Mouse (Mus musculus) MEL (cell line): Measurements from ENCODE around the gene Ppp1r14b.

ENCODE experiments used
- CHD2 ChIP-seq: IDR thresholded peaks from 2 replicates; pipeline ENCODE4 v1.6.1; 2011; ENCODE audit warnings: low read length, improper control_type of control experiment
- CTCF ChIP-seq, 3 experiments: IDR thresholded peaks in 2 of 3; conservative IDR thresholded peaks in 1 of 3; 2 replicates each; pipeline ENCODE4 v1.5.1; 2011 to 2012; ENCODE audit warnings: low read length in 3 of 3, low read depth in 2 of 3, mild to moderate bottlenecking in 2 of 3, improper control_type of control experiment in 1 of 3, inconsistent platforms in 1 of 3, mixed read lengths in 1 of 3, moderate library complexity in 1 of 3; ENCODE audit not compliant: control insufficient read depth in 1 of 3, insufficient read depth in 1 of 3, poor library complexity in 1 of 3, severe bottlenecking in 1 of 3
- EP300 ChIP-seq, 2 experiments: IDR thresholded peaks; 2 replicates each; pipeline ENCODE4 v1.6.1; 2011; ENCODE audit warnings: improper control_type of control experiment in 2 of 2, low read length in 2 of 2, low read depth in 1 of 2, mild to moderate bottlenecking in 1 of 2
- GATA1 ChIP-seq: IDR thresholded peaks from 2 replicates; pipeline ENCODE4 v1.6.1; 2011; ENCODE audit warnings: low read depth, low read length, improper control_type of control experiment
- MYC ChIP-seq: IDR thresholded peaks from 2 replicates; pipeline ENCODE4 v1.6.1; 2011; ENCODE audit warnings: low read depth, mild to moderate bottlenecking, low read length, improper control_type of control experiment, moderate library complexity
- NRF1 ChIP-seq: IDR thresholded peaks from 2 replicates; pipeline ENCODE4 v1.6.1; 2014; ENCODE audit warnings: low read depth, mild to moderate bottlenecking, inconsistent platforms, low read length, improper control_type of control experiment, moderate library complexity; ENCODE audit not compliant: poor library complexity, insufficient read depth, severe bottlenecking
- POLR2A ChIP-seq, 2 experiments: IDR thresholded peaks; 2 replicates each; pipeline ENCODE4 v1.6.1; 2011 to 2012; ENCODE audit warnings: low read length in 2 of 2, mild to moderate bottlenecking in 2 of 2, control low read depth in 1 of 2, improper control_type of control experiment in 1 of 2, low read depth in 1 of 2, moderate library complexity in 1 of 2; ENCODE audit not compliant: control insufficient read depth in 1 of 2, insufficient read depth in 1 of 2, poor library complexity in 1 of 2
- UBTF ChIP-seq: IDR thresholded peaks from 2 replicates; pipeline ENCODE4 v1.6.1; 2012; ENCODE audit warnings: low read depth, mild to moderate bottlenecking, inconsistent platforms, low read length, improper control_type of control experiment, moderate library complexity, borderline replicate concordance; ENCODE audit not compliant: insufficient read depth

DNA sequence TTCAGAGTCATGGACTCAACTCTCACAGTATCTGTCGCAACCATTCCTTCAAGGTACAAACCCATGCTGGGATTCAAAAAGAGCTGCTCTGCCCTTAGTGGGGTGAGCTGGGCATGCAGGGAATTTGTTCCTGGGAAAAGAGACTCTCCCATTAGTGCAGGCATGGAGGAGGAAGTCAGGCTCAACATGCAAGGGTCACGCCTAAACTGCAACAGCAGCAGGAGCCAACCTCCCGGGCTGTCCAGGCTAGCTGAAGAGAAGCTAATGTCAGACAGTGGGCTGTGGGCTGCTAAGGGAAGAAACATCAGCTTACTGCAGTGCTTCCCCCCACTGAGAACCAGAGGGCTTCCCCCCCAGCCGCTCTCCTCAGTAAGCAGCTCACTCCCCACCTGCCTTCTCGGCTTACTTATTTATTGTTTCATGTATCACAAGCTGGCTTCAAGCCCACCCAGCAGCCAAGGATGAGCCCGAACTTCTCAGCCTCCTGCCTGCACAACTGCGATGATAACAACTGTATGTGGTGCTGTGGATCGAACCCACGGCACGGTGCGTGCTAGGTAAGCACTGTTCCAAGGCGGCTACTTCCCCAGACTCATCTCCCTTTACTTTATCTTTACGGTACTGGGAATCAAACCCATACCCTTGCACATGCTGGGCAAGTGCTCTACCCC is 2.4 kb upstream of the Ppp1r14b start:
- TF ChIP-seq EP300 (IDR thresholded peaks at IDR 0.05; ENCODE audit: low read depth in 1 of 2, low read length in 2 of 2) (no peak), NRF1 (no peak), MYC (no peak), UBTF (no peak), CTCF (IDR thresholded peaks at IDR 0.05 in 2 of 3, conservative IDR thresholded peaks at IDR 0.05 in 1 of 3; ENCODE audit: control insufficient read depth in 1 of 3, insufficient read depth in 1 of 3, low read depth in 2 of 3, low read length in 3 of 3, poor library complexity in 1 of 3, severe bottlenecking in 1 of 3) (no peak), POLR2A (IDR thresholded peaks at IDR 0.05; ENCODE audit: control insufficient read depth in 1 of 2, insufficient read depth in 1 of 2, low read depth in 1 of 2, low read length in 2 of 2, poor library complexity in 1 of 2) (no peak), CHD2 (no peak), GATA1 (no peak)
